Mouse (Mus musculus) thymus, adult 2 months (tissue): ENCODE measurements around the gene Clcf1.

Experiments
- CTCF ChIP-seq: fragments of 200-500 bp; IDR thresholded peaks from 2 replicates; pipeline ENCODE4 v1.5.1; 2012; ENCODE audit warnings: mild to moderate bottlenecking, control low read depth, low read length, moderate library complexity, borderline replicate concordance; ENCODE audit not compliant: control insufficient read depth, poor library complexity, insufficient read depth; ENCODE audit errors: extremely low read depth
- POLR2A ChIP-seq: fragments of 200-500 bp; IDR thresholded peaks from 2 replicates; pipeline ENCODE4 v1.6.1; 2012; ENCODE audit warnings: mild to moderate bottlenecking, low read length, control low read depth, moderate library complexity; ENCODE audit not compliant: control insufficient read depth, poor library complexity, insufficient read depth; ENCODE audit errors: extremely low read depth

GRCm38 (mm10) chr19:4270972-4271371 lies 56.9 kb downstream of the Clcf1 start:
- TF ChIP-seq POLR2A, result no peak
- TF ChIP-seq CTCF, result no peak
